Mouse (Mus musculus) kidney, embryonic 15.5 days (tissue): ENCODE data around the gene Enkd1. TPM values are rescaled to one million over a fixed set of nuclear protein-coding genes. Genes with fewer than 3 reads are reported as not detected.

Experiments
- ATAC-seq: fragments of 200-750 bp; cut with Nextera tagmentation; replicated peaks from 2 replicates; pipeline ENCODE4 v1.8.0; 2017; ENCODE audit warnings: moderate TSS enrichment; ENCODE audit not compliant: low FRiP score
- H3K27ac ChIP-seq: fragments of 300-500 bp; sonication (generic); 2 replicates; pipeline ENCODE4 v1.5.1; 2015; ENCODE audit warnings: mild to moderate bottlenecking, inconsistent platforms
- H3K27me3 ChIP-seq: fragments of 300-500 bp; sonication (generic); 2 replicates; pipeline ENCODE4 v1.6.1; 2015; ENCODE audit warnings: inconsistent platforms
- H3K36me3 ChIP-seq: fragments of 300-500 bp; sonication (generic); 2 replicates; pipeline ENCODE4 v1.6.1; 2015; ENCODE audit warnings: inconsistent platforms
- H3K4me1 ChIP-seq: fragments of 300-500 bp; sonication (generic); 2 replicates; pipeline ENCODE4 v1.6.1; 2015; ENCODE audit warnings: inconsistent platforms
- H3K4me2 ChIP-seq: fragments of 300-500 bp; sonication (generic); 2 replicates; pipeline ENCODE4 v1.6.1; 2015; ENCODE audit warnings: moderate library complexity, mild to moderate bottlenecking, inconsistent platforms
- H3K4me3 ChIP-seq: fragments of 300-500 bp; sonication (generic); replicated peaks from 2 replicates; pipeline ENCODE4 v1.5.1; 2015; ENCODE audit warnings: mild to moderate bottlenecking, inconsistent platforms
- H3K9ac ChIP-seq: fragments of 300-500 bp; sonication (generic); 2 replicates; pipeline ENCODE4 v1.6.1; 2015; ENCODE audit warnings: mild to moderate bottlenecking, inconsistent platforms
- H3K9me3 ChIP-seq: fragments of 300-500 bp; sonication (generic); replicated peaks from 2 replicates; pipeline ENCODE4 v1.6.1; 2016; ENCODE audit warnings: inconsistent platforms
- WGBS: fragments of 180-500 bp; shearing (Covaris S2); methylation state at CpG from one replicate; pipeline ENCODE4 v1.1.7; 2015; ENCODE audit warnings: mixed read lengths; 5-methylcytosine and 5-hydroxymethylcytosine counted together
- polyA plus RNA-seq: library from polyadenylated mRNA; unstranded; fragments of >200 nt; fragmentation: Nextera tagmentation; extraction: Ambion mirVana; gene quantifications from 2 replicates; pipeline ENCODE4 v1.2.1, GENCODE M21; 2015

Enkd1 gene
- 28.8 and 31.0 TPM in 2 replicates for polyA plus RNA-seq

DNA sequence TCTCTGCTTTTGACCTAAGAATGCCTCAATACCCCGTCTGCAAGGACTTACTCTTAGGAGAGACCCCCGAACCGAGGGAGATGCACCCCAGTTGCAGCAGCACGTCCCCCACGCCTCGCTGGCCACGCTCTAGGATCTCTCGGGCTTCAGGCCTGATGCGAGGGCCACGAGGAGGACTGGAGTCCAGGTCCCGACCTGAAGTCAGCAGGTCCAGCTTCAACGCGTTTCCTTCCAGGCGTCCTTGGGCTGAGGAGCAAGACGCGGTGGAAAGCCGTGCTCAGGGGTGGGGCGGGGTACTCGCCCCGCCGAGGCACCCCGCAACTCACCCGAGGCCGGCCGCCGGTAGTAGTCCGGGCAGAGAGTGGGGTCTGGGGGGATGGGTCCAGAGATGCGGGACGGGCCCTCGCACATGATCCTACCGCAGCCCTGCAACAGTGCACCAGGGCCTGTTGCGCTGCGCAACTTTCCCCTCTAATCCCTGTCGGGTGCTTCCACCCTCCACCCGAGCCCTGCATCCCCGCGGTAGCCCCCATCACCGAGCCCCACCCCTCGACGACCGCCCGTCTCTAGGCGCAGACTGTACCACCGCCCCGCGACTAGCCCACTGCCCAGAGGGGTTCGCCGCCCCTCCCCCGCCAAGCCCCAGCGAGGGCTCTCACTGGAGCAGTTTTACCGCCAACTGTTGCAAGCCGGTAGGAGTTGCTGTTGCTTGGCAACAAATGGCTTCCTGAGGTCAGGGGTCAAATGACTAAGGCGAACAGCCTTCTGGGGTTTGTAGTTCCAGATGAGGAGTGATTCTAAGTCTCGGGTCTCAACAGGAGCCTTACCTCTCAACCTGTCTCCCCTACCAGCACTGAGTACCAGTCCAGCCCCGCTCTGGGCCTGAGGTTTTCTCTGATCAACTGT lies at the start of gene Enkd1, which contains the start of gene 4933405L10Rik:
Gene Enkd1 (minus strand): TSS at position 713 of the 906 bp plus-strand sequence.
Gene 4933405L10Rik (plus strand): TSS at position 158 of the 906 bp plus-strand sequence.
- Histone ChIP-seq H3K4me3 (peak within 1 kb of the TSS; percentile 86), H3K4me1 (peaks cover 17% of the 10 kb centered on the region), H3K9me3 (no peaks in the 10 kb centered on the region), H3K36me3 (peaks cover 22% of the 10 kb centered on the region), H3K4me2 (peak within 1 kb of the TSS; percentile 94), H3K27ac (no peak within 1 kb of the TSS; the same call in 1 of the 2 replicates), H3K27me3 (no peaks in the 10 kb centered on the region), H3K9ac (peak within 1 kb of the TSS; percentile 72)
- peak; percentile 87 for ATAC-seq
- WGBS: under 1% methylated on average over 55 of the region's 55 CpGs

- WGBS: 59% methylated on average over 2 of the region's 2 CpGs
- Histone ChIP-seq H3K9me3 (no peaks in the 10 kb centered on the region), H3K4me3 (no peak overlapping the region), H3K27ac (no peak overlapping the region), H3K4me1 (peaks cover 38% of the 10 kb centered on the region), H3K9ac (no peak overlapping the region), H3K4me2 (no peak overlapping the region), H3K36me3 (no peaks in the 10 kb centered on the region), H3K27me3 (no peaks in the 10 kb centered on the region)
- ATAC-seq: no peak
Observed at GRCm38 (mm10) chr8:105754688-105755087, 46.7 kb upstream of the Enkd1 start.

- no peak for ATAC-seq
- no peak overlapping the region for H3K9ac ChIP-seq
- H3K27me3 ChIP-seq: no peaks in the 10 kb centered on the region
- H3K9me3 ChIP-seq: no peaks in the 10 kb centered on the region
- WGBS: 78% methylated on average over 2 of the region's 2 CpGs
- peaks cover 37% of the 10 kb centered on the region for H3K4me1 ChIP-seq
- no peaks in the 10 kb centered on the region for H3K36me3 ChIP-seq
- no peak overlapping the region for H3K27ac ChIP-seq
- H3K4me2 ChIP-seq: no peak overlapping the region
- no peak overlapping the region for H3K4me3 ChIP-seq
Observed at GRCm38 (mm10) chr8:105753916-105754315, 45.9 kb upstream of the Enkd1 start.

GRCm38 (mm10) chr8:105750606-105751005 lies 42.6 kb upstream of the Enkd1 start:
- peak overlapping the region; percentile 43 for H3K4me2 ChIP-seq
- no peak overlapping the region; the same call in 1 of the 2 replicates for H3K4me3 ChIP-seq
- H3K9me3 ChIP-seq: no peaks in the 10 kb centered on the region
- H3K36me3 ChIP-seq: no peaks in the 10 kb centered on the region
- no peak overlapping the region for H3K9ac ChIP-seq
- ATAC-seq: peak; percentile 59; the same call in 1 of the 2 replicates
- H3K4me1 ChIP-seq: peaks cover 34% of the 10 kb centered on the region
- WGBS: 8% methylated on average over 11 of the region's 11 CpGs
- peak overlapping the region; percentile 75 for H3K27ac ChIP-seq
- H3K27me3 ChIP-seq: no peaks in the 10 kb centered on the region

DNA sequence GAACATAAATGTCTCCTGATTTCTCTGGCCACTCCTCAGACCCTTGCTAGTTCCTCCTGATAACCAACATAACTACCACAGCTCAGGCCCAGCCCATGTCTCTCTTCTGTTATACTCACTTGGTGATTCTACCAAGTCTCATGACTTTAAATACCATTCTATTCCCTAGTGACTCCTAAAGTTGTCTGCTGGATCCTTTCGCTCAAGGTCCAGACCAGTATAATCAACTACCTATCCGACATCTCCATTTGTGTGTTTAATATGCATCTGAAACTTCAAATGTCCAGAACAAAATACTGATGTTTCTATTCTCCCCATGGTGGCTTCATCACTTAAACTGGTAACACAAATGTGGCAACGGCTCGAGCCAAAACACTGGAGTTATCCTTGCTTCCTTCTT lies 35.3 kb upstream of the Enkd1 start:
- no peaks in the 10 kb centered on the region for H3K36me3 ChIP-seq
- no peak overlapping the region for H3K9ac ChIP-seq
- no peaks in the 10 kb centered on the region for H3K27me3 ChIP-seq
- H3K4me1 ChIP-seq: peaks cover 11% of the 10 kb centered on the region; the same call in 1 of the 2 replicates
- no peak for ATAC-seq
- H3K9me3 ChIP-seq: no peaks in the 10 kb centered on the region
- H3K4me2 ChIP-seq: no peak overlapping the region
- H3K4me3 ChIP-seq: no peak overlapping the region
- 69% methylated on average over 4 of the region's 4 CpGs for WGBS
- no peak overlapping the region for H3K27ac ChIP-seq

- no peak for ATAC-seq
- WGBS: 84% methylated on average over 5 of the region's 5 CpGs
- no peak overlapping the region for H3K27ac ChIP-seq
- no peaks in the 10 kb centered on the region for H3K9me3 ChIP-seq
- H3K4me1 ChIP-seq: 0 out of 2 replicates have a peak, but pooled peaks cover 2% of the 10 kb centered on the region
- no peaks in the 10 kb centered on the region; the same call in 1 of the 2 replicates for H3K36me3 ChIP-seq
- no peaks in the 10 kb centered on the region for H3K27me3 ChIP-seq
- H3K4me2 ChIP-seq: no peak overlapping the region
- no peak overlapping the region for H3K9ac ChIP-seq
- H3K4me3 ChIP-seq: no peak overlapping the region
Observed at GRCm38 (mm10) chr8:105739216-105739615, 31.2 kb upstream of the Enkd1 start.

DNA sequence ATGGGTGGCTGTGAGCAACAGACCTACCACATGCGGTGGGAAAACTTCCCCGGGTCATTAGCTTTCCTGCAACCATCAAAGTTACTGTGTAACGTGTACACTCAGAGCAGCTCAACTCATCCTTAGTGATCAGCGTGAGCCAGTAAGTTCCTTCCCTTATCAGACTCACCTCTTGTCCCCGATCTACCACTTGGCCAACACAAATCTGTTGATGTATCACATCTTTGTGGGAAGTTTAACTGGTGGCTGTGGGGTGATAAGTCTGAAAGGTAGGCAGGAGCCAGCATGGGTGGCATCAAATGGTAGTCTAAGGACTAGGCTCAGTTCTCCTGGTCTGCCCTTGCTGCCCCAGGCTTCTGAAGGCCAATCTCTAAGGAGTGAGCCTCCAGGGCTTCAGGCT lies 24.2 kb upstream of the Enkd1 start:
- H3K27ac ChIP-seq: no peak overlapping the region
- H3K4me2 ChIP-seq: no peak overlapping the region
- WGBS: 76% methylated on average over 5 of the region's 5 CpGs
- no peak overlapping the region for H3K9ac ChIP-seq
- H3K27me3 ChIP-seq: no peaks in the 10 kb centered on the region
- no peak overlapping the region for H3K4me3 ChIP-seq
- peaks cover 9% of the 10 kb centered on the region for H3K36me3 ChIP-seq
- no peak for ATAC-seq
- no peaks in the 10 kb centered on the region for H3K9me3 ChIP-seq
- peaks cover 4% of the 10 kb centered on the region for H3K4me1 ChIP-seq

DNA sequence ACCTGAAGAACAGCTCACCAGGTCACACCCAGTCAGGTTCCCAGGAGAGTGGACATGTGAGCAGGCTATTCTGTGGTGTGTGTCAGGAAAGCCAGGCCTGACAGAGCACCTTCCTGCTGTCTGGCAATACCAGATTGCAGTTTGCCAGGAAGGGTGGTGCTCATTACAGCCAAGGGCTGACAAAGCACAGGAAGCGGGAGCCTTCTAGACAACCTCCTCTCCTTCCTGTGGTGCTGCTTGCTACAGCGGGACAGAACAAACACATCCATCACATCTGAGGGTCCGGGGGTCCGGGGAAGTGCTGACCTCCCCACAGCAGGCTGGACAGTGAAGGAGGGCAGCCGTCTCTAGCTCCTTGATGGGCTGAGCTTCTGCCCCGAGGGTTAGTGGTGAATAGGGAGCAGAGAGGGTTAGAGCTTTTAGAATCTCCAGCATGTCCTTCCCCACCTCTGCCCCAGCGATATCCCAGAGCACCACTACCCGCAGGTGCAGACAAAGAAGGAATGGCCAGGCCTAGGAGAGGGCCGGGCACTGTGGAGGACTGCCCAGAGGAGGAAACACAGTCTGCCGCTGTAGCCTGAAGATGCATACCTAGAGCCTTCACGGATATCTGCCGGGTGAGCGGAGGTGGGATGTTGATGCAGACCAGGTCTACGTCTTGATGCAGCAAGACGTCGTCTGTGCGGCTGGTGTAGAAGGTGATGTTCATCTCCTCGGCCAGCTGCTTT lies 19.6 kb upstream of the Enkd1 start:
- Histone ChIP-seq H3K27ac (peak overlapping the region; percentile 37), H3K27me3 (no peaks in the 10 kb centered on the region), H3K4me2 (no peak overlapping the region), H3K4me3 (no peak overlapping the region), H3K4me1 (peaks cover 4% of the 10 kb centered on the region), H3K9me3 (no peaks in the 10 kb centered on the region), H3K36me3 (peaks cover 30% of the 10 kb centered on the region), H3K9ac (no peak overlapping the region)
- WGBS: 79% methylated on average over 18 of the region's 18 CpGs
- peak; percentile 49; the same call in 1 of the 2 replicates for ATAC-seq

GRCm38 (mm10) chr8:105725726-105726125 lies 17.7 kb upstream of the Enkd1 start:
- Histone ChIP-seq H3K36me3 (peaks cover 32% of the 10 kb centered on the region), H3K9me3 (no peaks in the 10 kb centered on the region), H3K27ac (no peak overlapping the region), H3K4me1 (no peaks in the 10 kb centered on the region; the same call in 1 of the 2 replicates), H3K4me2 (no peak overlapping the region), H3K4me3 (no peak overlapping the region), H3K27me3 (no peaks in the 10 kb centered on the region), H3K9ac (no peak overlapping the region)
- ATAC-seq: no peak
- 81% methylated on average over 5 of the region's 5 CpGs for WGBS

- H3K36me3 ChIP-seq: peaks cover 27% of the 10 kb centered on the region
- 91% methylated on average over 9 of the region's 9 CpGs for WGBS
- H3K27ac ChIP-seq: no peak overlapping the region
- no peak overlapping the region for H3K9ac ChIP-seq
- no peak for ATAC-seq
- no peaks in the 10 kb centered on the region for H3K27me3 ChIP-seq
- H3K4me3 ChIP-seq: no peak overlapping the region
- no peaks in the 10 kb centered on the region; the same call in 1 of the 2 replicates for H3K4me1 ChIP-seq
- H3K9me3 ChIP-seq: no peaks in the 10 kb centered on the region
- no peak overlapping the region for H3K4me2 ChIP-seq
Observed at GRCm38 (mm10) chr8:105722861-105723260, 14.9 kb upstream of the Enkd1 start.

- Histone ChIP-seq H3K4me3 (no peak overlapping the region), H3K36me3 (peaks cover 24% of the 10 kb centered on the region), H3K27me3 (no peaks in the 10 kb centered on the region), H3K4me1 (no peaks in the 10 kb centered on the region), H3K9ac (no peak overlapping the region), H3K4me2 (no peak overlapping the region), H3K27ac (no peak overlapping the region), H3K9me3 (no peaks in the 10 kb centered on the region)
- no peak for ATAC-seq
- WGBS: 85% methylated on average over 4 of the region's 4 CpGs
Observed at GRCm38 (mm10) chr8:105719637-105720036, 11.6 kb upstream of the Enkd1 start.
